Mouse (Mus musculus) cerebellum, postnatal 25 days (tissue): Measurements from ENCODE around the gene Magel2.

Experiments
- DNase-seq, 2 experiments: peaks; one replicate each; pipeline ENCODE4 v3.0.0; 2021; ENCODE audit warnings: mixed read lengths in 2 of 2

The Magel2 gene

GRCm38 (mm10) chr7:62423210-62423609 lies 46.4 kb downstream of the Magel2 start:
- no peak for DNase-seq

GRCm38 (mm10) chr7:62428337-62428736 lies 51.5 kb downstream of the Magel2 start:
- peak; percentile 8 to 42 for DNase-seq
